Mouse (Mus musculus) liver, embryonic 12.5 days (tissue): Measurements from ENCODE around the gene Pitpnm2. TPM values are rescaled to one million over a fixed set of nuclear protein-coding genes. Genes with fewer than 3 reads are reported as not detected.

ENCODE experiments used
- ATAC-seq: fragments of 200-750 bp; cut with Nextera tagmentation; 2 replicates; pipeline ENCODE4 v1.8.0; 2017; ENCODE audit warnings: moderate number of reproducible peaks, mild to moderate bottlenecking, moderate library complexity
- H3K27ac ChIP-seq: fragments of 300-500 bp; sonication (generic); 2 replicates; pipeline ENCODE4 v1.5.1; 2016; ENCODE audit warnings: mild to moderate bottlenecking
- H3K27me3 ChIP-seq: fragments of 300-500 bp; sonication (generic); replicated peaks from 2 replicates; pipeline ENCODE4 v1.6.1; 2016; ENCODE audit warnings: mild to moderate bottlenecking, moderate library complexity
- H3K36me3 ChIP-seq: fragments of 300-500 bp; sonication (generic); 2 replicates; pipeline ENCODE4 v1.6.1; 2016; ENCODE audit warnings: mild to moderate bottlenecking, moderate library complexity
- H3K4me1 ChIP-seq: fragments of 300-500 bp; sonication (generic); 2 replicates; pipeline ENCODE4 v1.6.1; 2016
- H3K4me2 ChIP-seq: fragments of 300-500 bp; sonication (generic); 2 replicates; pipeline ENCODE4 v1.6.1; 2016; ENCODE audit warnings: mild to moderate bottlenecking, moderate library complexity
- H3K4me3 ChIP-seq: fragments of 300-500 bp; sonication (generic); 2 replicates; pipeline ENCODE4 v1.5.1; 2016; ENCODE audit warnings: mild to moderate bottlenecking, moderate library complexity
- H3K9ac ChIP-seq: fragments of 300-500 bp; sonication (generic); 2 replicates; pipeline ENCODE4 v1.6.1; 2016; ENCODE audit warnings: mild to moderate bottlenecking, moderate library complexity
- H3K9me3 ChIP-seq: fragments of 300-500 bp; sonication (generic); replicated peaks from 2 replicates; pipeline ENCODE4 v1.6.1; 2016; ENCODE audit warnings: mild to moderate bottlenecking, moderate library complexity
- WGBS: fragments of 180-500 bp; shearing (Covaris S2); methylation state at CpG from one replicate; pipeline ENCODE4 v1.1.7; 2016; ENCODE audit not compliant: insufficient replicate concordance; 5-methylcytosine and 5-hydroxymethylcytosine counted together
- polyA plus RNA-seq: library from polyadenylated mRNA; unstranded; fragments of >200 nt; fragmentation: Nextera tagmentation; extraction: Ambion mirVana; gene quantifications from 2 replicates; pipeline ENCODE4 v1.2.1, GENCODE M21; 2016

The Pitpnm2 gene
- polyA plus RNA-seq, 1 experiment from 2014 or later, result 2.5 TPM

GRCm38 (mm10) chr5:124263246-124263645 lies 13.7 kb upstream of the Pitpnm2 start:
- no peak for ATAC-seq
- H3K9me3 ChIP-seq, result no peaks in the 10 kb centered on the region
- no peak overlapping the region for H3K4me2 ChIP-seq
- H3K36me3 ChIP-seq, result peaks cover 71% of the 10 kb centered on the region
- no peak overlapping the region for H3K27ac ChIP-seq
- H3K4me1 ChIP-seq, result peaks cover 21% of the 10 kb centered on the region
- no peak overlapping the region for H3K9ac ChIP-seq
- 88% methylated on average over 4 of the region's 4 CpGs for WGBS
- no peaks in the 10 kb centered on the region for H3K27me3 ChIP-seq
- H3K4me3 ChIP-seq, result no peak overlapping the region

- WGBS, result 81% methylated on average over 4 of the region's 4 CpGs
- peaks cover 13% of the 10 kb centered on the region for H3K4me1 ChIP-seq
- H3K4me2 ChIP-seq, result no peak overlapping the region
- H3K27me3 ChIP-seq, result no peaks in the 10 kb centered on the region
- no peak overlapping the region for H3K4me3 ChIP-seq
- no peak overlapping the region for H3K27ac ChIP-seq
- no peak for ATAC-seq
- H3K9me3 ChIP-seq, result no peaks in the 10 kb centered on the region
- peaks cover 82% of the 10 kb centered on the region for H3K36me3 ChIP-seq
- no peak overlapping the region for H3K9ac ChIP-seq
Measured at GRCm38 (mm10) chr5:124262090-124262489, 12.5 kb upstream of the Pitpnm2 start.

- WGBS, result 67% methylated on average over 2 of the region's 2 CpGs
- Histone ChIP-seq H3K4me2 (no peak overlapping the region), H3K36me3 (peaks cover 90% of the 10 kb centered on the region), H3K9me3 (no peaks in the 10 kb centered on the region), H3K4me1 (no peaks in the 10 kb centered on the region), H3K4me3 (no peak overlapping the region), H3K9ac (no peak overlapping the region), H3K27ac (no peak overlapping the region), H3K27me3 (no peaks in the 10 kb centered on the region)
- ATAC-seq, result no peak
Measured at GRCm38 (mm10) chr5:124259133-124259532, 9.6 kb upstream of the Pitpnm2 start.

GRCm38 (mm10) chr5:124258026-124258425 lies 8.5 kb upstream of the Pitpnm2 start:
- H3K4me1 ChIP-seq, result no peaks in the 10 kb centered on the region
- H3K36me3 ChIP-seq, result peaks cover 87% of the 10 kb centered on the region
- 100% methylated on average over 1 of the region's 1 CpGs for WGBS
- H3K27me3 ChIP-seq, result no peaks in the 10 kb centered on the region
- H3K9me3 ChIP-seq, result no peaks in the 10 kb centered on the region
- H3K4me3 ChIP-seq, result no peak overlapping the region
- H3K9ac ChIP-seq, result no peak overlapping the region
- no peak overlapping the region for H3K27ac ChIP-seq
- H3K4me2 ChIP-seq, result no peak overlapping the region
- ATAC-seq, result no peak

GRCm38 (mm10) chr5:124255141-124255540 lies 5.6 kb upstream of the Pitpnm2 start:
- Histone ChIP-seq H3K36me3 (peaks cover 59% of the 10 kb centered on the region), H3K27ac (no peak overlapping the region), H3K4me3 (no peak overlapping the region), H3K9ac (no peak overlapping the region), H3K27me3 (no peaks in the 10 kb centered on the region), H3K9me3 (no peaks in the 10 kb centered on the region), H3K4me1 (peaks cover 5% of the 10 kb centered on the region; the same call in 1 of the 2 replicates), H3K4me2 (no peak overlapping the region)
- WGBS, result 85% methylated on average over 7 of the region's 7 CpGs
- ATAC-seq, result no peak

GRCm38 (mm10) chr5:124253555-124253954 lies 4.0 kb upstream of the Pitpnm2 start:
- H3K36me3 ChIP-seq, result peaks cover 43% of the 10 kb centered on the region
- H3K27me3 ChIP-seq, result no peaks in the 10 kb centered on the region
- peaks cover 18% of the 10 kb centered on the region for H3K4me1 ChIP-seq
- H3K4me2 ChIP-seq, result no peak overlapping the region
- no peak overlapping the region for H3K4me3 ChIP-seq
- 81% methylated on average over 8 of the region's 8 CpGs for WGBS
- no peak overlapping the region for H3K9ac ChIP-seq
- no peaks in the 10 kb centered on the region for H3K9me3 ChIP-seq
- ATAC-seq, result no peak
- no peak overlapping the region for H3K27ac ChIP-seq

- ATAC-seq, result no peak
- Histone ChIP-seq H3K4me3 (no peak overlapping the region), H3K9ac (no peak overlapping the region), H3K27me3 (no peaks in the 10 kb centered on the region), H3K4me2 (no peak overlapping the region), H3K36me3 (peaks cover 35% of the 10 kb centered on the region), H3K27ac (no peak overlapping the region), H3K9me3 (no peaks in the 10 kb centered on the region), H3K4me1 (peaks cover 26% of the 10 kb centered on the region)
- whole genome bisulfite sequencing, result 92% methylated on average over 13 of the region's 13 CpGs
Measured at GRCm38 (mm10) chr5:124252580-124253320, 3.2 kb upstream of the Pitpnm2 start.

- Histone ChIP-seq H3K27ac (no peak overlapping the region), H3K4me2 (no peak overlapping the region), H3K9me3 (no peaks in the 10 kb centered on the region), H3K4me1 (peaks cover 35% of the 10 kb centered on the region), H3K27me3 (no peaks in the 10 kb centered on the region), H3K4me3 (no peak overlapping the region), H3K36me3 (peaks cover 22% of the 10 kb centered on the region), H3K9ac (no peak overlapping the region)
- 63% methylated on average over 5 of the region's 5 CpGs for WGBS
- no peak for ATAC-seq
Measured at GRCm38 (mm10) chr5:124251070-124251469, 1.5 kb upstream of the Pitpnm2 start.

- H3K9ac ChIP-seq, result peak overlapping the region; percentile 78
- WGBS, result 2% methylated on average over 73 of the region's 77 CpGs
- H3K27ac ChIP-seq, result peak overlapping the region; percentile 78
- no peaks in the 10 kb centered on the region for H3K9me3 ChIP-seq
- peak overlapping the region; percentile 76 for H3K4me3 ChIP-seq
- peak; percentile 40 for ATAC-seq
- H3K4me1 ChIP-seq, result peaks cover 35% of the 10 kb centered on the region
- H3K36me3 ChIP-seq, result peaks cover 31% of the 10 kb centered on the region
- H3K4me2 ChIP-seq, result peak overlapping the region; percentile 97
- H3K27me3 ChIP-seq, result no peaks in the 10 kb centered on the region
Measured at GRCm38 (mm10) chr5:124248845-124249613, 531 bp downstream of the Pitpnm2 start.

- ATAC-seq, result peak; percentile 78
- H3K4me1 ChIP-seq, result peaks cover 40% of the 10 kb centered on the region
- H3K27me3 ChIP-seq, result no peaks in the 10 kb centered on the region
- peak overlapping the region; percentile 76 for H3K4me3 ChIP-seq
- H3K36me3 ChIP-seq, result peaks cover 31% of the 10 kb centered on the region
- H3K9me3 ChIP-seq, result no peaks in the 10 kb centered on the region
- 19% methylated on average over 9 of the region's 9 CpGs for WGBS
- peak overlapping the region; percentile 78 for H3K27ac ChIP-seq
- peak overlapping the region; percentile 43 for H3K9ac ChIP-seq
- H3K4me2 ChIP-seq, result peak overlapping the region; percentile 97
Measured at GRCm38 (mm10) chr5:124247986-124248626, 1.5 kb downstream of the Pitpnm2 start.

GRCm38 (mm10) chr5:124247296-124247695 lies 2.3 kb downstream of the Pitpnm2 start:
- peak overlapping the region; percentile 97 for H3K4me2 ChIP-seq
- peak overlapping the region; percentile 53 for H3K27ac ChIP-seq
- WGBS, result 33% methylated on average over 7 of the region's 7 CpGs
- no peaks in the 10 kb centered on the region for H3K9me3 ChIP-seq
- peaks cover 48% of the 10 kb centered on the region for H3K4me1 ChIP-seq
- no peak overlapping the region for H3K4me3 ChIP-seq
- H3K36me3 ChIP-seq, result peaks cover 36% of the 10 kb centered on the region
- no peaks in the 10 kb centered on the region for H3K27me3 ChIP-seq
- no peak for ATAC-seq
- H3K9ac ChIP-seq, result no peak overlapping the region

- Histone ChIP-seq H3K4me2 (no peak overlapping the region), H3K36me3 (peaks cover 36% of the 10 kb centered on the region), H3K27me3 (no peaks in the 10 kb centered on the region), H3K4me3 (no peak overlapping the region), H3K9me3 (no peaks in the 10 kb centered on the region), H3K9ac (no peak overlapping the region), H3K4me1 (peaks cover 59% of the 10 kb centered on the region), H3K27ac (no peak overlapping the region)
- no peak for ATAC-seq
- 84% methylated on average over 7 of the region's 7 CpGs for WGBS
Measured at GRCm38 (mm10) chr5:124244885-124245284, 4.7 kb downstream of the Pitpnm2 start.
